Mouse (Mus musculus) lung, adult 2 months (tissue): ENCODE measurements around the gene Sec61g.

Experiments used
- CTCF ChIP-seq: fragments of 200-500 bp; IDR thresholded peaks from 2 replicates; pipeline ENCODE4 v1.5.1; 2011; ENCODE audit warnings: mild to moderate bottlenecking, low read length, control low read depth; ENCODE audit not compliant: insufficient read depth
- POLR2A ChIP-seq: fragments of 200-500 bp; IDR thresholded peaks from 2 replicates; pipeline ENCODE4 v1.6.1; 2011; ENCODE audit warnings: low read depth, mild to moderate bottlenecking, control low read depth, low read length, borderline replicate concordance; ENCODE audit errors: extremely low read depth

GRCm38 (mm10) chr11:16537379-16537778, 29.1 kb upstream of the Sec61g start:
- TF ChIP-seq CTCF (no peak), POLR2A (no peak)
